Mouse (Mus musculus) kidney, embryonic 14.5 days (tissue): ENCODE results near the gene Tax1bp3. TPM values are rescaled to one million over a fixed set of nuclear protein-coding genes. Genes with fewer than 3 reads are reported as not detected.

ENCODE experiments used
- ATAC-seq: fragments of 200-750 bp; cut with Nextera tagmentation; 2 replicates; pipeline ENCODE4 v1.8.0; 2017; ENCODE audit warnings: moderate number of reproducible peaks, mild to moderate bottlenecking, moderate TSS enrichment, moderate library complexity; ENCODE audit not compliant: low FRiP score, low TSS enrichment
- H3K27ac ChIP-seq: fragments of 300-500 bp; sonication (generic); 2 replicates; pipeline ENCODE4 v1.5.1; 2014; ENCODE audit warnings: low read depth, mild to moderate bottlenecking, low read length, moderate library complexity, mixed read lengths
- H3K27me3 ChIP-seq: fragments of 300-500 bp; sonication (generic); 2 replicates; pipeline ENCODE4 v1.6.1; 2014; ENCODE audit warnings: mild to moderate bottlenecking, low read length; ENCODE audit not compliant: control insufficient read depth, insufficient read depth
- H3K36me3 ChIP-seq: fragments of 300-500 bp; sonication (generic); 2 replicates; pipeline ENCODE4 v1.6.1; 2014; ENCODE audit warnings: low read length, mixed read lengths; ENCODE audit not compliant: control insufficient read depth, insufficient read depth
- H3K4me1 ChIP-seq: fragments of 300-500 bp; sonication (generic); 2 replicates; pipeline ENCODE4 v1.6.1; 2014; ENCODE audit warnings: low read length, mixed read lengths; ENCODE audit not compliant: control insufficient read depth, insufficient read depth
- H3K4me2 ChIP-seq: fragments of 300-500 bp; sonication (generic); replicated peaks from 2 replicates; pipeline ENCODE4 v1.6.1; 2014; ENCODE audit warnings: low read depth, mild to moderate bottlenecking, low read length
- H3K4me3 ChIP-seq: fragments of 300-500 bp; sonication (generic); 2 replicates; pipeline ENCODE4 v1.5.1; 2014; ENCODE audit warnings: mild to moderate bottlenecking, low read length
- H3K9ac ChIP-seq: fragments of 300-500 bp; sonication (generic); 2 replicates; pipeline ENCODE4 v1.6.1; 2014; ENCODE audit warnings: low read depth, mild to moderate bottlenecking, low read length, moderate library complexity
- H3K9me3 ChIP-seq: fragments of 300-500 bp; sonication (generic); 2 replicates; pipeline ENCODE4 v1.6.1; 2016; ENCODE audit warnings: low read length; ENCODE audit not compliant: control insufficient read depth
- WGBS: fragments of 180-500 bp; shearing (Covaris S2); extraction: QIAGEN DNeasy Blood & Tissue Kit; methylation state at CpG from one replicate; pipeline ENCODE4 v1.1.7; 2014; 5-methylcytosine and 5-hydroxymethylcytosine counted together
- polyA plus RNA-seq: library from polyadenylated mRNA; unstranded; fragments of >200 nt; fragmentation: Nextera tagmentation; extraction: Ambion mirVana; gene quantifications from 2 replicates; pipeline ENCODE4 v1.2.1, GENCODE M21; 2014

Tax1bp3 gene
- polyA plus RNA-seq, 1 experiment from 2014 or later, result 209 TPM

- 82% methylated on average over 8 of the region's 8 CpGs for WGBS
- ATAC-seq, result 0 out of 2 replicates have a peak, but pooled peaks have one; percentile 16
- no peak overlapping the region for H3K4me3 ChIP-seq
- H3K9me3 ChIP-seq, result no peaks in the 10 kb centered on the region
- H3K4me1 ChIP-seq, result 0 out of 2 replicates have a peak, but pooled peaks cover 3% of the 10 kb centered on the region
- H3K27me3 ChIP-seq, result no peaks in the 10 kb centered on the region
- H3K27ac ChIP-seq, result no peak overlapping the region
- H3K4me2 ChIP-seq, result no peak overlapping the region
- no peak overlapping the region for H3K9ac ChIP-seq
- peaks cover 5% of the 10 kb centered on the region; the same call in 1 of the 2 replicates for H3K36me3 ChIP-seq
Observed at GRCm38 (mm10) chr11:73168071-73168470, 8.8 kb upstream of the Tax1bp3 start.

GRCm38 (mm10) chr11:73168576-73168975 is 8.3 kb upstream of the Tax1bp3 start:
- WGBS, result 81% methylated on average over 6 of the region's 6 CpGs
- ATAC-seq, result no peak
- no peak overlapping the region for H3K4me2 ChIP-seq

GRCm38 (mm10) chr11:73169231-73169630 is 7.7 kb upstream of the Tax1bp3 start:
- Histone ChIP-seq H3K36me3 (peaks cover 9% of the 10 kb centered on the region; the same call in 1 of the 2 replicates), H3K4me2 (no peak overlapping the region), H3K9me3 (no peaks in the 10 kb centered on the region), H3K27me3 (no peaks in the 10 kb centered on the region), H3K4me3 (no peak overlapping the region), H3K9ac (no peak overlapping the region), H3K4me1 (0 out of 2 replicates have a peak, but pooled peaks cover 3% of the 10 kb centered on the region), H3K27ac (no peak overlapping the region)
- no peak for ATAC-seq
- 46% methylated on average over 4 of the region's 4 CpGs for WGBS

More at GRCm38 (mm10) chr11:73168576-73168975, 8.3 kb upstream of the Tax1bp3 start:
- no peak overlapping the region for H3K9ac ChIP-seq
- no peaks in the 10 kb centered on the region for H3K27me3 ChIP-seq
- H3K4me3 ChIP-seq, result no peak overlapping the region
- peaks cover 5% of the 10 kb centered on the region; the same call in 1 of the 2 replicates for H3K36me3 ChIP-seq
- no peak overlapping the region for H3K27ac ChIP-seq
- H3K4me1 ChIP-seq, result 0 out of 2 replicates have a peak, but pooled peaks cover 3% of the 10 kb centered on the region
- no peaks in the 10 kb centered on the region for H3K9me3 ChIP-seq

DNA sequence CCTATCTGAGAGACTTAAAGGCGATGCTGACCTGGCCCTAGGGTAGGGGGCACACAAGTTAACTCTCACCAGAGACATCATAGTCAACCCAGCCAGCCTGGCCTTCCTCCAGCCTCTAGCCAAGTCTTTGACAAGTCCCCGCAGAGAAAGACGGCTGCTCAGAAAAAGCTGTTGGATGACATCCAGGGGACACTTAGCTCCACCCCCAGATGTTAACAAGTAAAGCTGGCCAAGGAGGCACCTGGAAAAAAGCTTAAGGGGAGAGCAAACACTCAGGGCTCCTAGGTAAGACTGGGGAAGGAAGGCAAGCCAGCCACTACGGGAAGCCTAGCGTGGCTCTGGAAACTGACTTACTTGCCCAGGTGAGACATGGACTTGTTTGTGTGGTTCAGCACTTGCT is 4.7 kb upstream of the Tax1bp3 start:
- Histone ChIP-seq H3K4me2 (no peak overlapping the region), H3K9ac (no peak overlapping the region), H3K4me1 (peaks cover 18% of the 10 kb centered on the region), H3K9me3 (no peaks in the 10 kb centered on the region), H3K27ac (no peak overlapping the region; the same call in 1 of the 2 replicates), H3K4me3 (no peak overlapping the region), H3K36me3 (peaks cover 16% of the 10 kb centered on the region), H3K27me3 (no peaks in the 10 kb centered on the region)
- ATAC-seq, result no peak
- WGBS, result 63% methylated on average over 5 of the region's 5 CpGs

DNA sequence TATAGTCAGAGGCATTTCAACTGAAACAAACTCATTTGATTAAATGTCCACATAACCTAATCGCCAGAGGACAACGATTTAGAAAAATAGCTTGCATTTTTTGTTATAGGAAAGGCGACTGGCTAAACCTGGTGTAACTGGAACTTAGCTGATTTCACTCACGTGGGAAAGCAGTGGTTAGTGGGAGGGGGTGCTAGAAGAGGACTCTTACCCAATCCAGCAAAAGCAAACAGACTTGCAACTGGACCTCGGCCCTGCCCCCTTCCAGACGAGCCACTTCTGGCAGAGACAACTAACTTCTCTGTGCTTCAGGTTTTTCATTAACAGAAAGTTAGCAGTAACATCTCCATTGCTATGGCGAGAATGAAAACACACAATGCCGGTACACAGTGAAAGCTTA is 1.3 kb upstream of the Tax1bp3 start:
- WGBS, result 35% methylated on average over 8 of the region's 8 CpGs
- H3K4me1 ChIP-seq, result peaks cover 27% of the 10 kb centered on the region
- no peak overlapping the region for H3K27ac ChIP-seq
- H3K4me3 ChIP-seq, result peak overlapping the region; percentile 98
- no peak for ATAC-seq
- H3K9ac ChIP-seq, result peak overlapping the region; percentile 92; the same call in 1 of the 2 replicates
- H3K9me3 ChIP-seq, result no peaks in the 10 kb centered on the region
- H3K27me3 ChIP-seq, result no peaks in the 10 kb centered on the region
- peaks cover 19% of the 10 kb centered on the region for H3K36me3 ChIP-seq
- peak overlapping the region; percentile 82 for H3K4me2 ChIP-seq

- WGBS, result 1% methylated on average over 15 of the region's 15 CpGs
- peaks cover 27% of the 10 kb centered on the region for H3K4me1 ChIP-seq
Observed at GRCm38 (mm10) chr11:73176186-73176585, 697 bp upstream of the Tax1bp3 start.

GRCm38 (mm10) chr11:73177509-73177875 is 609 bp downstream of the Tax1bp3 start:
- peaks cover 19% of the 10 kb centered on the region for H3K36me3 ChIP-seq
- no peaks in the 10 kb centered on the region for H3K9me3 ChIP-seq
- no peaks in the 10 kb centered on the region for H3K27me3 ChIP-seq
- H3K4me3 ChIP-seq, result peak overlapping the region; percentile 98
- 0% methylated on average over 28 of the region's 28 CpGs for WGBS
- peak; percentile 85 for ATAC-seq
- H3K4me1 ChIP-seq, result peaks cover 24% of the 10 kb centered on the region
- H3K27ac ChIP-seq, result peak overlapping the region; percentile 95
- peak overlapping the region; percentile 73 for H3K4me2 ChIP-seq
- H3K9ac ChIP-seq, result peak overlapping the region; percentile 92

More at GRCm38 (mm10) chr11:73176186-73176585, 697 bp upstream of the Tax1bp3 start:
- Histone ChIP-seq H3K36me3 (peaks cover 15% of the 10 kb centered on the region), H3K27ac (peak overlapping the region; percentile 88), H3K4me2 (peak overlapping the region; percentile 82), H3K9ac (peak overlapping the region; percentile 92), H3K9me3 (no peaks in the 10 kb centered on the region), H3K27me3 (no peaks in the 10 kb centered on the region), H3K4me3 (peak overlapping the region; percentile 98)
- ATAC-seq, result no peak

- H3K4me2 ChIP-seq, result peak overlapping the region; percentile 73
- peak overlapping the region; percentile 92 for H3K9ac ChIP-seq
- no peaks in the 10 kb centered on the region for H3K27me3 ChIP-seq
- no peaks in the 10 kb centered on the region for H3K9me3 ChIP-seq
- WGBS, result 4% methylated on average over 2 of the region's 2 CpGs
- peak overlapping the region; percentile 95; the same call in 1 of the 2 replicates for H3K27ac ChIP-seq
- peak overlapping the region; percentile 98 for H3K4me3 ChIP-seq
- H3K4me1 ChIP-seq, result peaks cover 24% of the 10 kb centered on the region
- H3K36me3 ChIP-seq, result peaks cover 21% of the 10 kb centered on the region
- 0 out of 2 replicates have a peak, but pooled peaks have one; percentile 0 for ATAC-seq
Observed at GRCm38 (mm10) chr11:73177895-73178294, 1.0 kb downstream of the Tax1bp3 start.

- no peak for ATAC-seq
Observed at GRCm38 (mm10) chr11:73185872-73186615, 9.2 kb downstream of the Tax1bp3 start.

More at GRCm38 (mm10) chr11:73185872-73186615, 9.2 kb downstream of the Tax1bp3 start:
- Histone ChIP-seq H3K27me3 (no peaks in the 10 kb centered on the region), H3K9ac (no peak overlapping the region), H3K4me3 (no peak overlapping the region), H3K9me3 (no peaks in the 10 kb centered on the region), H3K4me2 (no peak overlapping the region), H3K27ac (no peak overlapping the region), H3K36me3 (peaks cover 35% of the 10 kb centered on the region; the same call in 1 of the 2 replicates), H3K4me1 (no peaks in the 10 kb centered on the region)
- WGBS, result 88% methylated on average over 10 of the region's 10 CpGs
